Mouse (Mus musculus): Measurements from ENCODE around the gene Dusp12. TPM values are rescaled to one million over a fixed set of nuclear protein-coding genes. Genes with fewer than 3 reads are reported as not detected.

The Dusp12 gene
- total RNA-seq, 2 experiments from 2014 or later: 4.0 to 4.1 TPM

DNA sequence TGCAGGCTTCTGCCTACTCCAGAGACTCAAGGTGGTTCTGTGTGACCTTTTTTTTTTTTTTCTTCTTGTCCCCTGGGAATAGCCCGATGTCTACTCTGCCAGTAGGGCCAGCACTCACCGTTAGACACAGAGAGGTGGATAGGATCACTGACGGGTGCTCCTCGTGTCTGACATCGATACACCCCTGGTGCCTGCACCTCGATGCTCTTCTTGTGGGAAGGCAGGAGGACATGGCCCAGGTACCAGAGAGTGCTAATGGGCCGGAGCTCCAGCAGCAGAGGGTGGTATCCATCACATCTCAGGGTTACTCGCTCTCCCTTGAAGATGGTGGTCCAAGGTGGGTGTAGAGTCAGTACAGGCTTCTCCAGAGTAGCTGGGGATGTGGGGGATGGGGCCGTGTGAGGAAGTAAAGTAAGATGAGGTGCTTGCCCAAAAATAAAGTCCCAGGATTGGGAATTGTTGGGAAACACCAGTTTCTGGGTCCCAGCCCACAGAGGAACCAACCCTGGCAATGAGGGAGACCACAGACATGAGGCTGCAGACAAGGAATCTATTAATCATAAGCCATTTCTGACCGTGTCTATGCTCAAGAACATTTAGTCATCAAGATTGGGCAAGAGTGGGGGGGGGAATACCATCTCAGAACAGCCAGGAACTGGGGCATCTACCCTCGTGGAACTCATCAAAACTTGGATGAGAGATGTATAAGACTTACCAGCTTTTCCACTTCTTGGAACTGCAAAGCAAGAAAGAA is 26.7 kb upstream of the Dusp12 start:
- intact Hi-C loops (cut with DNase I): no loop called here
- Histone ChIP-seq H3K27ac (no peak overlapping the region), H3K4me3 (no peak overlapping the region)
- no peak for DNase-seq
- no peak for TF ChIP-seq CTCF (IDR thresholded peaks at IDR 0.05)

DNA sequence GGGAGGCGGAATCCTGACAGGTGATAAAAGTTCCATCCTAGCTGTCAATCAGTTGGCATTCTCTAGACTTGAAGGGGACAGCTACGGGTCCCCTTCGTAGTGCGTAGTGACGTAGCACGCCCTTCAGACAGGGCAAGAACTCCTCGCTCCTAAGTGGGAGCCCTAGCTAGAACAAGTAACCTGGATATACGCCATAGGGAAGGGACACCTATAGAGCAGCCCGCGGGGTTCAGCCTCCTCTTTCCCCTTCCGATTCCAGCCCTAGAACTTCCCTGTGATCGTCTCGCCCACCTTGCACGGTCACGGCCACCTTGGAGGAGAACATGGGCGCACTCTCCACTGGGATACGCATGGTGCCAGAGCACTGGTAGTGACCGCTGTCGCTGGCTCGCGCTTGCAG is 23.0 kb upstream of the Dusp12 start:
- intact Hi-C loops (cut with DNase I): no loop called here
- Histone ChIP-seq H3K4me3 (peak overlapping the region; percentile 56), H3K27ac (no peak overlapping the region)
- TF ChIP-seq CTCF (IDR thresholded peaks at IDR 0.05): no peak
- no peak for DNase-seq

DNA sequence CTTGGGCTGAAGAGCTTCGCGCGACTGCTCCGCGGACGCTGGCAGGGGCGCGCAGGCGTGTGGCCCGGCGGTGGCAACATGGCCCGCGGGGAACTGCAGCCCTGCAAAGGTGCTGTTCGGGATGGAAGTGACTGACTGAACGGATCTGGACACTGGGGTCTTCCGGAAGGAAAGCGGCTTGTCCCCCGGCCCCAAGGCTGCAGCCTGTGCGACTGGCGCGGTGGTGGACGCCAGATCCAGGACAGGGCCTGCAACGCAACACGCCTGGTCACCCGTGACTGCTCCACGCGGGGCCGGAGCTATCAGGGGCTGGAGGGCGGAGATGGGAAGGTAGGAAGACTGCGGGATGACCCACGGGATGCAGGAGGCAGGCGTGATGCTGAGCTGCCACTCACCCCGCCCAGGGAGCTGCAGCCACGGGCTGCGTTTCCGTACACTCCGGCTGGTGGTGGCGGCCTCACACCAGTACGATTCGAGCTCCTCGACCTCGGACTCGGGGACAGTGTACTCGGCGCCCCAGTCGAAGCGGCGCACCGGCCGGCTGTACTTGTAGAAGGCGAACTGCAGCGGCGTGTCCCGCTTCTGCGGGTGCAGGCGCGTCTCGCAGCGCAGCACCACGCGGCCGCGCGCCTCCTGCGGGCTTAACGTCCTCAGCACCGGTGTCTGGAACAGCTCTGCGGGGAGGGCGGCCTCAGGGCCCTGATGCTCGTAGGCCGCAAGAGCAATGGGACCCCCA is 22.3 kb upstream of the Dusp12 start:
- Histone ChIP-seq H3K27ac (no peak overlapping the region), H3K4me3 (peak overlapping the region; percentile 56)
- DNase-seq: peak; percentile 21
- no peak for TF ChIP-seq CTCF (IDR thresholded peaks at IDR 0.05)
- intact Hi-C loops (cut with DNase I): no loop called here

- H3K27ac ChIP-seq: no peak overlapping the region
- no peak for TF ChIP-seq CTCF (IDR thresholded peaks at IDR 0.05)
- intact Hi-C loops (cut with DNase I): no loop called here
- H3K4me3 ChIP-seq: peak overlapping the region; percentile 56
- DNase-seq: no peak
Measured at GRCm38 (mm10) chr1:170907111-170907455, 21.7 kb upstream of the Dusp12 start.

- intact Hi-C loops (cut with DNase I): no loop called here
- no peak for DNase-seq
- no peak for TF ChIP-seq CTCF (IDR thresholded peaks at IDR 0.05)
- Histone ChIP-seq H3K4me3 (no peak overlapping the region), H3K27ac (no peak overlapping the region)
Measured at GRCm38 (mm10) chr1:170903485-170903884, 18.1 kb upstream of the Dusp12 start.

- peak overlapping the region; percentile 56 for H3K4me3 ChIP-seq
- TF ChIP-seq CTCF (IDR thresholded peaks at IDR 0.05): peak; percentile 82
- peak; percentile 79 for DNase-seq
- H3K27ac ChIP-seq: no peak overlapping the region
- intact Hi-C loops (cut with DNase I): loop anchor here (2.0 kb wide), 1 partner anchor 95 kb away; no protein-coding TSS in a partner anchor
Measured at GRCm38 (mm10) chr1:170901536-170902238, 16.3 kb upstream of the Dusp12 start.

GRCm38 (mm10) chr1:170900799-170901467 is 15.6 kb upstream of the Dusp12 start:
- peak overlapping the region; percentile 56 for H3K4me3 ChIP-seq
- intact Hi-C loops (cut with DNase I): loop anchor here (2.0 kb wide), 1 partner anchor 96 kb away; no protein-coding TSS in a partner anchor
- DNase-seq: no peak
- TF ChIP-seq CTCF (IDR thresholded peaks at IDR 0.05): peak; percentile 76
- H3K27ac ChIP-seq: no peak overlapping the region

DNA sequence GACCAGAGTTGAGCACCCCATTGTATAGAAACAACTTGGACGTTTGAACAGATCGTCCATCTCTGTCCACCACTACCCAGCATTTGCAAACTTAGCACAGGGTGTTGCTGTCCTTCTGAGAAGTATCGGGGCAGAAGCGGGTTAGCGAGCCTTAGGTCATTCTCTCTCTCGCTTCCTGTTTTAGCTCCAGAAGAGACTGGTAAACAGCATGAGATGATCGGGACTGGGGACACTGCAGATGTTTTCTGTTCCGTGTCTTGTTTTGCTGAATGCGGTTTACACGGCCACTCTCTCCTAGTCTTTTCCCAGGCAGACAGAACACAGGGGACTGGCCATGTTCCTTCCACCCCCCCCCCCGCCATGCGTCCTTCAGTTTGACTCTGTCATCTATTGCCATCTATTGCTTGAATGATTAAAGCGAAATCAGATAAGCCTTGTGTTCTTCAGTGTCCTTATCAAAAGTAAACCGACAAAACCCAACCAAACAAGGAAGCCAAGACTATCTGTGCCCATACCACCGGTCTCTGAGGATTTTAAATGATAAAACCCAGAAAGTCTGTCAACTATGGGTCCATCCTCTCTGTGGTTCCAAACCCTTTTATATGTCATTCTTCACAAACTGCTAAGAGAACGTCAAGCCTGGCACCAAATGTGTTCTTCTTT is 13.2 kb upstream of the Dusp12 start:
- intact Hi-C loops (cut with DNase I): no loop called here
- H3K4me3 ChIP-seq: no peak overlapping the region
- H3K27ac ChIP-seq: no peak overlapping the region
- no peak for TF ChIP-seq CTCF (IDR thresholded peaks at IDR 0.05)
- DNase-seq: no peak

DNA sequence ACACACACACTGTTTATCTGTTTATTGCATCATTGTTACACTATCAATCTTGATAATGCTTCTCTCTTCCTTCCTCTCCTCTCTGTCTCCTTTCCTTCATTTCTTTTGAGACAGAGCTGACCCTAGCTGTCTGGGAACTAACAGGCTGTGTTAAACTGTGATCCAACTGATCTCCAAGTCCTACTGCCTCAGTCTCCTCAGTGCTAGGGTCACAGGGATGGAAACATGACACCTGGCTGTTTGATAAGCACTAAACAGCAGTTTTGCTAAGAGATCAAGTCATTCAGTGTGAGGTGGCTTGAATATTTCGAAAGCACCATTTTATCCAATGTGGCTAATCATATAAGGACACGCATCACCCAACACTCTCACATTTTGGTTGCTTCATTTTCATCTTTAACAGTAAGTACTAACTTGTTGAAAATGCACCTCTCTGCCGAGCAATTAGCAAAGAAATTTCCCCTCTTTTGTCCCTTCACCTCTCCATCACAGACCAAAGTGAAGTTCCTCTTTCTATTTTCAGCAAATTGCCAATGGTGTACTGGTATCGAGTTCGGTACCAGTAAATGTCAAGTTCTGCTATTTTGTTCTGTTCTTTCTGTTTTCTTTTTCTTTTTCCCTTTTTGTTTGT is 11.4 kb upstream of the Dusp12 start:
- no peak overlapping the region for H3K4me3 ChIP-seq
- no peak overlapping the region for H3K27ac ChIP-seq
- TF ChIP-seq CTCF (IDR thresholded peaks at IDR 0.05): no peak
- no peak for DNase-seq
- intact Hi-C loops (cut with DNase I): no loop called here

GRCm38 (mm10) chr1:170894603-170895602 is 9.6 kb upstream of the Dusp12 start:
- intact Hi-C loops (cut with DNase I): no loop called here
- H3K4me3 ChIP-seq: no peak overlapping the region
- DNase-seq: no peak
- peak; percentile 73 for TF ChIP-seq CTCF (IDR thresholded peaks at IDR 0.05)
- no peak overlapping the region for H3K27ac ChIP-seq

- DNase-seq: no peak
- no peak overlapping the region for H3K4me3 ChIP-seq
- H3K27ac ChIP-seq: no peak overlapping the region
- TF ChIP-seq CTCF (IDR thresholded peaks at IDR 0.05): no peak
- intact Hi-C loops (cut with DNase I): no loop called here
Measured at GRCm38 (mm10) chr1:170892279-170892678, 6.9 kb upstream of the Dusp12 start.
